Mouse (Mus musculus): Measurements from ENCODE around the gene Saysd1.
A peak's percentile ranks its signal among the peaks of the same experiment; 100 is the strongest.

Saysd1 gene

DNA sequence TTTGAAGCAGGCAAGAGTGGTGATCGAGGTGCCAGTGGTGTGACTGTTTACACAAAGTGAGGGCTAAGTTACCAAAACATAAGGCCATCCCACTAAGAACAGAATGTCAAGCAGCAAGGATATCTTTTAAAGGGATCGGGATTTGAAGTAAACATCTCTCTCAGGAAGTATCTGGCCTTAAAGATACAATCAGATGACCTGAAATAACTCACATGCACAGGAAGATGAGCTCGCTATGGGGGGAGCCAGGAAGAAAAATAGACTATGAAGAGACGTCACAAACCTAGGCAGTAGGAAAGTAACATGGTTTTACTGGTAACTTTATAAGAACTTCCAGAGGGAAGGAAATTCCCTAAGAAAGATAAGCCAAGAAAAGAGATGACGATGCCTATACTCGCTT lies 32.1 kb downstream of the Saysd1 start:
- no peak for DNase-seq (ENCODE audit: low spot score)

DNA sequence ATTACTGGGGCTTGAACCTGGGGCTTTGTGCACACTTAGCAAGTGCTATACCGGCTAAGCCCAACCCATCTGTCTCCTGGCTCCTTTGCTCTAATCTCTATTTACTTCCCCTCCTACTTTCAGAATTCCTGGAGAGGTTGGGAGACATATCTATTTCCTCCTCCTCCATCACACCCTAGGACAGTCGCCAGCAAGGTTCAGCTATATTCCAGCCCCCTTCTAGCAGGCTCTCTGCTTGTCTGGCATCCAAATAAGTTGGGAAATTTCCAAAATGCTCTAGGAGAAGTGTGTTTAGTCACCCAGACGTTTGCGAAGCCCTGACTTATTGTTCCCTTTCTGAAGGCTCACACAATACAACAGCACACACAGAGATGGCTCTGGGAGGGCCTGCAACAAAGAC lies 35.1 kb downstream of the Saysd1 start:
- DNase-seq (ENCODE audit: low spot score): no peak

DNA sequence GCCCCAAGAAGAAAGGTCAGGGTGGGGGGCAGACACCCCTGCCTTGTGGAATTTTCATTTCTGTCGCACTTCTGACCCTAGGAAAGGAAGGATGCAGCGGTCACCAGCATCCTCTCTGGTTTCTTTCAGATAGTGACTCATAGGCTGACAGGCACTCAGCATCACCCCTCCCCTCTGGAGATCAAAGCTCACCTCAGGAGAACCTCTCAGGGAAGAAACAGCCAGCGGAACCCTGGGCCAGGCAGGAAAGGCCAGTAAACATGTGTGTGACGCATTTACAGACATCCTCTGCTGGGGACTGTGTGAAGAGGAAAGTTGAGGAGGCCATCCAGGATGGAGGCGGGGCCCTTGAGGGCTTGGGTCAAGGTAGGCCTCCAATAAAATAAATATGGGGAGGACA lies 40.3 kb downstream of the Saysd1 start:
- DNase-seq (ENCODE audit: low spot score): no peak

DNA sequence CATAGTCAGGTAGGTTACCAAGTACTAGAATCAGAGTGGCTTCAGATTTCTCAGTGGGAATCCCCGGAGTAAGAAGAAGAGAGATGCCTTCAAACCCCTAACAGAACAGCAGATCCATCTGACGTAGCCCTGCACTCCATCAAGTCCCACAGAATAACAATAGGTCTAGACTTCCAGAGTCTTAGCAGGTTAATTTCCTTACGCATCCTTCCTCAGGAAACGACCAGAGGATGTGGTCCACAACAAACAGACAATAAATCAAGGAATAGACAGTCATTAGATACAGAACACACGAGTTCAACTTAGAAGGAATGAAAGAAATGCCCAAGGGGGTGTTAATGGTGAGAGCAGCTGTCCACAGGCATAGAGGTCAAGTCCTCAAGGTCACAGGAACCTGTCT lies 43.4 kb downstream of the Saysd1 start:
- DNase-seq (ENCODE audit: low spot score): no peak

DNA sequence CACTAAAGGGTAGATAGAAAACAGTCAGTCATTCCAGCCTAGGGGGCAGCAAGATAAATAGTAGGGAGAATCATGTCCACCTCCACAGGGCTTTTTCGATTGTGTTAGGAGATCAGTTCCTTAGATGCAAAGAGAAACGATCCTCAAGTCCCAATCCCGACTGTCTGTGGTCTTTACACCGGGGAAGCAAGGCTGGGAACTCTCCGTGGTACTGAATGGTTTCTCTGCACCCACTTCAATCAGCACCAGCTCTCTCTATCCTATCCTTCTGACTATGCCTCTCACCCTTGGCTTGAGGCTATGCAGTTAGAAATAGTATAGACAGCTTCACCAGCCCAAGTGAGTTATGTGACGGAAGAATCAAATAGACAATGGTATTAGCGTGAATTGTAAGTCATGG lies 44.8 kb downstream of the Saysd1 start:
- peak; percentile 62 for DNase-seq (ENCODE audit: low spot score)

DNA sequence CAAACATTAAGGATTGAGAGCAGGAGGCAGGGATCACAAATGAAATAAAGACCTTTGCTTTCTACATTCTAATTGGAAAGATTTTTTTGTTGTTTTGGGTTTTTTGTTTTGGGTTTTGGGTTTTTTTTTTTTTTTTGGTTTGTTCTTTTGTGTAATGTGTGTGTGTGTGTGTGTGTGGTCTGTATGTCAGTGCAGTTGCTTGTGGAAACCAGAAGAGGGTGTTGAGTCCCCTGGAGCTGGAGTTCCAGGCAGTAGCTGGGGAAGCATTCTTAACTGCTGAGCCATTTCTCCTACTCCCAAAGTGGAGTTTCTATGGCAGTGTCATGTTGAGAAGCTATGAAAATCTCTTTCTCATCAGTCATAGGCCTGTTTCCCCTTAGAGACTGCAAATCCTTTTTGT lies 54.0 kb downstream of the Saysd1 start:
- DNase-seq (ENCODE audit: low spot score): no peak

DNA sequence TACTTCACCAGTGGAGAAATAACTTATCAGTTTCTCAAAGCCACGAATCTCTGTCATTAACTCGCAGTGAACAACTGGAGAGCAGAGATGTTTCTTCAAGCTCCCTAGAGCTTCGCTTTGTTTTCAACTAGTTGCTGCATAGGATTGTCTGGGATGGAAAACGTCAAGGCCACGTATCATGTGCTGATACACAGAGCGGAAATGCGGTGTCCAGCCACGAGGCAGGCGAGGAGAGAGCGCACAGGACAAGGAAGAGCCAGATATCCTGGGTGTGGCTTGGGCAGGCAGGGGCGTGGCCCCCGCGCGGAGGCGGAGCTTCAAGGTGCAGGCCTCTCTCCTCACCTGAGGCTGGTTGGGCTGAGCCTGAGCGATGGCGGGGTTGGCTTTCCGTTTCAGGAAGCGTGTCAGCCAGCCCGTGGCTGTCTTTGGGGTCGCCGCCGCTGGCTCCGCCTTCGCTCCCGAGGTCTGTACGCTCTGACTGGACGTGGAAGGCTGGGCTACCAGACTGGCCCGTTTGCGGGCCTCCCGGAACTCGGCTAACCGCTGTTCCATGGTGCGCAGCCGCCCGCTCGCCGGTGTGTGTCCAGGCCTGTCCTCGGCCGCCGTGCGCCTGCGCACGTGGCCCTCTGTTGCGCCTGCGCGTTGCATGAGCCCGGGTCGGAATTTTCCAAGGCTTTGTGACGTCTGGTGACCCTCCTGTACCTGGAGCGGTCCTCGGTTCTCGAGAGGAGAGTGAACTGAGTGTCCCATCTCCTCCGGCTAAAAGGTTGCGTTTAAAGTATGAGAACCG lies 55.6 kb downstream of the Saysd1 start:
- peak; percentile 80 for DNase-seq (ENCODE audit: low spot score)

DNA sequence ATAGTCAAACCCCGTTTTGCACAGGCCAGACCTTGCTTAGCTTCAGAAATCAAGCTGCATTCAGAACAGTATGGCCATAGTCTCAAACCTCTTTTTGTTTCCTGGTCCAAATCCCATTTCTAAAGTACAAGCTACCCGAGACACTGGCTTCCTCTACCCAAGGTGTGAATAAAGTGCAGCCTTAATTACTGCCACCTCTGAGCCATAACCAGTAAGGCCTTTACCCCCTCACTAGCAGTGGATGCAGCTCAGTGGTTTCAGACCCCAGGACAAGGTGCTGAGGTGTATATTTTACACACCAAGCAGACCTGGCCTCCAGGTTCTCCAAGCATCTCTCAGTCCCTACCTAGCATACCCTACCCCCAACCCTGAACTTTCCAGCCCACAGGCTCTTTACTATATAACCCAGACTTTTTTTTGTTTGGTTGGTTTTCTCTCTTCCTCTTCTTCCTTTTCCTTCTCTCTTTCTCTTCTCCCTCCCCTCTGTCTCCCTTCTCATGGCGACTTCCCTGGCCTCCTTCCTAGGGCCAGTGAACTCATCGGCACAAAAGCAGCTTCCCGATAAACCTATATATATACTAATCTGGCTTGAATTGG lies 56.3 kb downstream of the Saysd1 start:
- no peak for DNase-seq (ENCODE audit: low spot score)

DNA sequence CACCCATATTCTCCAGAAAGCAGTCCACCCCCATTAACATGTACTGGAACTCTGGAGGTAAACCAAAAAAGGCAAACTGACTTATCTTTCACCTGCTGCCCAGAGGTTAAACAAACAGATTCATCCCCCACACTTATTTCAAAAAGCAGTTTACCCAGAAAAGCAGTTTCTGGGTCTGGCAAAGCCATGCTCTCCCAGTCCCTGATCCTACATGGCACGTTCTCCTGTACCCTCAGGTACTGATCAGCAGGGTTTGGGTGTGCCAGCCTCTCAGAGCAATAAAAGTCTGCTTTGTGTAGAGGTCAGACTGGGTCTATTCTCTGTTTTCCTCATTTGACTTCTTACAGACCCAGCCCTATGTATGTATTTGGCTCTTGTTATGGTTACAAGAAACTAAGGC lies 57.2 kb downstream of the Saysd1 start:
- no peak for DNase-seq (ENCODE audit: low spot score)

DNA sequence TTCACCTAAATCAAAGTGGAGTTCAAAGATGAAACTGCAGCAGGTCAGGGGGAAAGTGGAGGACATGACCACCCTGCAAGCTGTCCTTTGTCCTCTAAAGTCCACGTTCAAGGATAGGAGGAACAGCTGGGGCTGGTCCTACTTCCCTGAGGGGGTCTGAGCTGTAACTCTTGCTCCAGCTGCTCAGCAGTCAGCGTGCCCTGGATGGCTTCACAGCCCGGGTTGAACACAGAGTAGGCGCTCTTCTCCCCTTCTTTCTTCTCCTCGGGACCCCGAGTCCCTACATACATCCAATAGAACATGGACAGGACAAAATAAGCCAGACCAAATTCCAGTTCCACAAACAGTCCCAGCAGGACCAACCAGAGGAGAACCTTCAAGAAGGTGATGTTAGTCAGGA lies 61.2 kb downstream of the Saysd1 start:
- no peak for DNase-seq (ENCODE audit: low spot score)

DNA sequence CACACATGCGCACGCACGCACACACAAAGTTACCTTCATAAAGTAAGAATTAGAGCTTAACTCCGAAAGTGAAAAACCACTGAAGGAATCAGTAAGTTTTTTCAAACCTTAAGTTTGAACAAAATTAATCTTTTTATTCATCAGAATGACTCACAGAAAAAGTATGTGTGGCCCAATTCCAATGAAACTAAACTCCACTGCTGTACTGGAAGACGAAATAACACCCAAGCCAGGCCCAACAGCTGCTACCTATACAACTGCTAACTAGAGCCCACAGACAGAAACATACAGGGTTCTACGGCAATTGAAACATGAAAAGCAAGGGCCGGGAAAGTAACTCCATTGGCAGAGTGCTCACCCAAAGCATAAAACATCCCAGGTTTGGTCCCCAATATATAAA lies 62.8 kb downstream of the Saysd1 start:
- no peak for DNase-seq (ENCODE audit: low spot score)

DNA sequence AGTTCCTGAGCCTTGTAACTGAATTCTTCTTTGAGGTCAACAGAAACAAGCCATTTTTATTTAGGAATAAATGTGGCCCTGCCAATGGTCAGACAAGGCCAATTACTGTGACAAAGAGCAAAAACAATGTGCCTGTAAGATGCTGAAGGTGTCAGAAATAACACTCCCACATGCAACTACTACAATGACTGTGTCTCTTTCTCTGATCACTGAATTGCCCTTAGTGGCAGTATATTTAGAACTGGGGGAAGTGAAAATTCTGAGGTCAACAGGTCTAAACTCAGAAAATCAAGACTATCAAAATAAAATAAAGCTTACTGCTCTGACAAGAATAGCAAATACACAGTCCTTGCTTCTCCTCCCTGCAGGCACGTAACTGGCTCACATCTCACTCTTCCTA lies 63.6 kb downstream of the Saysd1 start:
- no peak for DNase-seq (ENCODE audit: low spot score)

DNA sequence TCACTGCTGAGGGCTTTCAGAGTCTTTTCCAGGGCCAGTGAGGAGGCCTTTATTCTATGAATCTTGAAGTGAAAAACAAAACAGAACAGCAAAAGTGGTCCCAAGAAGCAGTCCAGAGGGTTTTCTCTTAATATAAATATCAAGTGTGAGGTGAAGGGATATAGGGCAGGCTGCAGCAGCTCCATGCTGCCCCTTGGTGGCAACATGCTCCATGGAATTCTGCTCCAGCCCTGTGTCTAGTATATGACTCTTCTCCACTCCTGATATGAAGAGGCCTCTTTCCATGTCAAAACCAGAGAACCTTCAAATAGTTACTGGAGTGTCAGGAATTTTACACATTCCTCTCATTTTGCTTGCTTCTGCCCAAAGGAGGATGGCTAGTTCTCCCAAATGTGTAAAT lies 67.7 kb downstream of the Saysd1 start:
- DNase-seq (ENCODE audit: low spot score): no peak

DNA sequence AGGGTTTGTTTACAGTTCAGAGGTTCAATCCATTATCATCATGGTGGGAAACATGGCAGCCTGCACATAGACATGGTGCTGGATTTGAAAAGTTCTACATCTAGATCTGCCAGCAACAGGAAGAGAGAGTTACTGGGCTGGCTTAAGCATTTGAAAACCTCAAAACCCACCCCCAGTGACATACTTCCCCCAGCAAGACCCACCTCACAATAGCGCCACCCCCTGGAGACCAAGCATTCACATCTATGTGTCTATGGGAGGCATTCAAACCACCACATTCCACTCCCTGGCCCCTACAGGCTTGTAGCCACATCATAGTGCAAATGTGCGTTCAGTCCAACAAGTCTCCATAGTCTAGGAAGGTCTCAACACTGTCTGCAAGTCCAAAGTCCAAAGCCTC lies 70.0 kb downstream of the Saysd1 start:
- no peak for DNase-seq (ENCODE audit: low spot score)

DNA sequence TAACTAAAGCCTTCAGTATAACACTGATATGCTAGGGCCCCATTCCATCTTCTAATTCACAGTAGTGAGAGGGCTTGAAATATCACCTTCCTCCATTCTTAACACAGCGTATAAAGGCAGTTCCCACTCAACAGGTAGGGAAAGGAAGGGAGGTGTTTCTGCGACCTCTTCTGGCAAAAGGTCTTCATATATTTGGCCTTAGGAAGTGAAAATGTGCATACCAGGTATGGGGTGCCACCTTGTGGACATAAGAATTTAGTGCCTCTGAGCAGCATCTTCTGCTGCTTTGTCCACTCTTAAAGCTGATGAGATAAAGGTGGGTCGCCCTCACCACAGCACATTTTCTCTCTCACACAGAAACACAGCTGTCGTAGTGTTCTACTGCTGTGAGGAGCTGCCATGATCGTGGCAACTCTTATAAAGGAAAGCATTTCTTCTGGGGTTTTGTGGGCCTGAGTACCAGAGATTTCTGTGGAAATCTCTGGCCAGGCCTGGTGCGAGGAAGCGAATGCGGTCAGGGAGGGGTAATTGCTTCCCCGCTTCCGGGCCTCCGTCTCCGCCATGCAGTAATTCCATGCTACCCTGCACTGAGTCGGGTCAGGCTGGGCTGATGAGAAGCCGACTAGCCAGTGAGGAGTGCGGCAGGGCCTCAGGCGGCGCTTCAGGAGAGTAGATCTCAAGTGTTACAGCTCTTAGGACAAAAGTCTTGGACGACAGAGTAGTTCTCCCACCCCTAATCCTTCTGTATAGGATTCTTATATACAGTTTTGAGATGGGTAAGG lies 70.8 kb downstream of the Saysd1 start:
- DNase-seq (ENCODE audit: low spot score): peak; percentile 56

DNA sequence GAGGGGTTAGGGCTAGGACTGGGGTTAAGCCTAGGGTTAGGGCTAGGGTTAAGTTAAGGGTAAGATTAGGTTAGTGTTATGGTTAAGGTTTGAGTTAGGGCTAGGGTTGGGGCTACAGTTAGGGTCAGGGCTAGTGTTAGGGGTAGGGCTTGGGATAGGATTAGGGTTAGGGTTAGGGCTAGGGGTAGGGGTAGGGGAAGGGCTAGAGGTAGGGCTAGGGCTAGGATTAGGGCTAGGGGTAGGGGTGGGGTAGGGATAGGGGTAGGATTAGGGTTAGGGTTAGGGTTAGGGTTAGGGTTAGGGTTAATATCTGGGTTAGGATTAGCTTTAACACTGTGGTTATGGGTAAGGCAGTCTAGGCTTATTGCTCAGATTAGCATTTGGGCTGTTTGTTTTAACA lies 73.6 kb downstream of the Saysd1 start:
- no peak for DNase-seq (ENCODE audit: low spot score)

DNA sequence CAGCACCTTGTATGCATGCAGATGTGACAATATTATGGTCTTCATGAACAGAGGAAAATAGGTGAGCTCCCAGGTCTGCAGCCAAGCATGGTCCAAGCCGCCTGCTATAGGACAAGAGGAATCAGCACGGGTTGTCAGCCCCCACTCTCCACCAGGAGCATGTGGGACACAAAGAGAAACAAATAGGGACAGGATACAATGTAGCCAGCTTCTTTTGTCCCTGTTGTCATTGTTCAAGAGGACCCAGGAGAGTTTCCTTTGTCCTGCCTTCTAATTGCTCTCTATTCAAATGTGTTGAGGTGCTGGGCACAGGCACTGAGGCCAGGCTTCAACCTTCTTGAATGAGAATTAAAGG lies 89.9 kb downstream of the Saysd1 start:
- DNase-seq (ENCODE audit: low spot score): no peak

DNA sequence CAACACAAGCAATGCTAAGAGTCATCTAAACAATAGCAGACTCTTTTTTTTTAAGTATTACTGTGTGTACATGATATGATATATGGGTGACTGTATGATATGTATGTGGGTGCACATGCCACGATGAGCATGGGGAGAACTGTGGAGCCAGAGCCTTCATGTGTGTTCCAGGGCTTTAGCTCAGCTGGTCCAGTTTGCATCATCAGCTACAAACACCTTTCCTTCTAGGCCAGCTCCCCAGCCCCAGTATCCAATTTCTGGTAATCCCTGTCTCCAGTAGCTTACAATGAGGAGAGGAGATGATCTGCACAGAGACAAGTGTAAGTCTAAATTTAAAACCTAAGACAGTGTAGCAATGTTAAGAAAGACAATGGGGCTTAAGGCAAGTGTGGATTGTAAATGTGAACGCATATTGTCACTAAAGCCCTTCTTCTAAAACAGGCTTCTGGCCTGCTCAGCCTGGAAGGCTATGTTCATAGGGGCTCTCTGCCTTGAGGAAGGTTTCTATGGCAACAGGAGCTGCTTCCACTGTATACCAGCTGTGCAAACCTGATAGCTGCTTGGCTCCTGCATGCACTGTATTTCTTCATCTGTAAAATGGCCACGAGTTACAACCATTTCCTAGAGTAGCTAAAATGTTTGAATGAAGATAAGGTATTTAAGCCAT lies 90.4 kb downstream of the Saysd1 start:
- no peak for DNase-seq (ENCODE audit: low spot score)

DNA sequence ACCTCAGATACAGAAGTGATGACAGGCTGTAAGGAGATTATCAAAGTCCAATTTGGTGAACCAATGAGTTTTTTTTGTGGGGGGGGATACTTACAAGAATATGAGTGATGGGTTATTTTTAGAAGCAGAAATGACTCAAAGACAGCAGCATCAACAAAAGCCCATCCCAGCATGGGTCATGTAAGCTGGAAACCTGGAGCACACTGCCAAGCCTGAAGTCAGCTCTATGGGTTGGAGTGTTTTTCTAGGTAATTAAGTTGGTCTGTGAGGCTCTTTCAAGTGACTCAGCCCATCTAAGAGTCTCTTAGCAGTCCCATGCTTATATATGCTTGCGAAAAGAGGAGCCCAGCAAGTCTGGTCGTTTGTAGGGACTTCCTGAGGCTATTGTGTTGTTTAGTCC lies 91.0 kb downstream of the Saysd1 start:
- no peak for DNase-seq (ENCODE audit: low spot score)

DNA sequence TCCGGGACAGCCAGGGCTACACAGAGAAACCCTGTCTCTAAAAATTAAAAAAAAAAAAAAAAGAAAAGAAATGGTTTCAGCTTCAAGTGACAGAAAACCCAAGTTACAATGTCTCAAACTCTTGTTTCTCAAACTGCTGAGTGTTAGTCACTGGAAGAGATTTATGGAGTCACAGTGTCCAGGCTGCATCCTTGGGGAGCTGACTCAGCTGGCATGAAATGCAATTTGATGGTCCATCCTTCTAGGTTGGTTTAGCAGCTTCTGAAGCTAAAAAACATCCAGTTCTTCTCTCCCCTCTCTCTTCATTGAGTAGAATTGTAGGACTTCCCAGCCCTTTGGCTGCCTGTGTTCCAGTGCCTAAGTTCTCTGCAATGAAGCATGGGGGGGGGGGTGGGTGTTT lies 94.3 kb downstream of the Saysd1 start:
- no peak for DNase-seq (ENCODE audit: low spot score)

DNA sequence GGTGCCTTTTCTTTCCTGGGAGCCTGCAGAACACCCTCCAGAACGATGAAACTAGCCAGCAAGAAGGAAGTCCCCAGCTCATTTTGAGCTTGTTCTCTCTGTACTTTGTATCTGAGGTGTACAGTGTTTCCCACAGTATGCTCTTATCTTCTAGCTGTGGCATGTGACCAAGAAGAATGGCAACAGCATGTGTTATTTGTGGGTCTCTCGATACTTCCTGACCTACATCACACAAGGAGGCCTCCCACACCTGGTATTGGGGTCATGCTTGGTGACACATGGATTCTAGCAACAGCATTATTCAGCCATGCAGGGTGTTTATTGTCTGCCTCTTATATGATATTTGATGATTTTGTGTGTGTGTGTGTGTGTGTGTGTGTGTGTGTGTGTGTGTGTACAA lies 96.5 kb downstream of the Saysd1 start:
- no peak for DNase-seq (ENCODE audit: low spot score)

DNA sequence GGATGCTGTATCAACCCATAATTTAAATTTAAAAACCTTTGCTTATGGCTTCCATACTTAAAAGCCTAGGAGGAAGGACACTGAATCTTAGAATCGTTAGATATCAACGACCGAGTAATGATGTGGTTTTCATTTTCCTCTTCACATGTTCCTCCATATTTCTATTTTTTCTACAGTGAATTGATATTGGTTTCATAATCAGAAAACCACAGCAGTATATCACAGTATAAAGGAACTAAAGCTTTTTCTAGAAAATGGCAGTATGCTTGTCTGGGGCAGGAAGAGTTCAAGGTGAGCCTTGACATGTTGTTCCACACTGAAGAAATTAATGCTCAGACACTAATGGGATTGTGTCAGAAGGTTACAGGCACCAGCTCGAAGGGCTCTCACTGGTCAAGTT lies 97.4 kb downstream of the Saysd1 start:
- DNase-seq (ENCODE audit: low spot score): no peak

DNA sequence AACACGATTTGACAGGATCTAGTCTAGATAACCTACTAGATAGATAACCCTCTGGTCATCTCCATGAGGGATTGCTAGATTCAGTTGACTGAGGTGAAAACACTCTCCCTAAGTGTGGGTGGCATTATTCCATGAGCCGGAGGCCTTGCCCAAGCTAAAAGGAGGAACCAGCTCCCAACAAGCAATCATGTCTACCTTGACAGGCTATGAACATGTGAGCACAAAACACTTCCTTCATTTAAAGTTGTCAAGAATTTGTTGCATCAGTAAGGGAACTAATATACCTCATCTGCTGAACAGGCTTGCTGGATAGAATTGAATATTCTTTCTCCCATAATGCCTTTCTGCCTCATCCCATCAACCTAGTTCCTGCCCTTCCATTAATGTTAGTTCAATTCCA lies 98.5 kb downstream of the Saysd1 start:
- DNase-seq (ENCODE audit: low spot score): no peak

Measured in ovary, postnatal 14 days (tissue).